Mouse (Mus musculus) left cerebral cortex, adult 2 months (tissue): ENCODE measurements at regions not wholly inside any gene's neighbourhood (a gene's known extent, or its start where the extent isn't known, plus 50 kb on each side); places are given as distances from the start of the nearest gene placed in this dataset.

Experiments
- DNase-seq, 2 experiments: peaks; one replicate each; pipeline ENCODE4 v3.0.0; 2021 to 2022; ENCODE audit warnings: low spot score in 2 of 2, mixed read lengths in 1 of 2; ENCODE audit errors: extremely low spot score in 1 of 2
- H3K27ac ChIP-seq: fragments of 200-600 bp; 2 replicates; pipeline ENCODE4 v1.8.1; 2022
- H3K4me3 ChIP-seq: fragments of 200-600 bp; 2 replicates; pipeline ENCODE4 v1.8.1; 2022
- CTCF ChIP-seq: fragments of 200-600 bp; IDR thresholded peaks from 2 replicates; pipeline ENCODE4 v1.8.1; 2022; ENCODE audit warnings: antibody characterized with exemption, mild to moderate bottlenecking, moderate library complexity
- intact Hi-C: fragments of 180-260 bp; cut with DNase I; formaldehyde crosslinking; loops from one replicate; pipeline ENCODE4 v1.15.1; 2025

DNA sequence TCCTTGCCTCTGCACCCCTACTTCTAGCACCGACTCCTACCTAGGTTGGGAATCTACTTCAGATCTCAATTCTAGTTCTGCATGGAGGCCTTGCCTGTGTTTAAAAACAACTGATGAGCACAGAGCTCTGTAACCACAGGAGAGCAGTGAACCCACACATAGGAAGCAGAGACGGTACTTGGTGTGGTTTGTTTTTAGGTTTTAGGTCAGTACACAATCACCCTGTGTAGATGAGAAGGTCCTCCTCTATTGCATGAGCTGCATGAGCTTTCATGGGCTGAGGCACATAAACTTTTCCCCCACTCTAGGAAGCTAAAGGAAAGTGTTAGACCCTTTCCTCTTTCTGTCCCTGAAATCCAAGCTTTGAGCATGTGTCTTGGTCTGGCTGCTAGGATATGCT lies 390.4 kb upstream of the Nrp1 start:
- intact Hi-C loops: no loop called here
- H3K27ac ChIP-seq: no peak overlapping the region
- no peak overlapping the region for H3K4me3 ChIP-seq
- TF ChIP-seq CTCF: no peak
- DNase-seq: no peak

DNA sequence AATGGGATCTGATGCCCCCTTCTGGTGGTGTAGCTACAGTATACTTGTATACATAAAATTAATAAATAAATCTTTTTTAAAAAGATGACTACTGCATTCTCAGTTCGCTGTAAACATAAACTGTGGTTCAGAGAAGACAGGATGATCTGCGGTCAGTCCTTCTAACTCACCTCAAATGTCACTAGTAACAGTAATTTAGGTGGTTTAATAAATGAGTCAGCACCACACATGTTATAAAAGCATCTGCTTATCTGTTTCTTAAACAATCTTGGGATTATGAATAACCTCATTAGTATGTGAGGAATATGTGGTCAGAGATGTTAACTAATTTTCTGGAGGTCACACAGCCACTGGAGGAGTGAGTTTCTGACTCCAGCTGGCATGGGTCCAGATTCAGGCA lies 385.2 kb upstream of the Nrp1 start:
- no peak; the same call in 1 of the 2 replicates for TF ChIP-seq CTCF
- no peak overlapping the region for H3K27ac ChIP-seq
- DNase-seq: no peak
- no peak overlapping the region for H3K4me3 ChIP-seq
- intact Hi-C loops: no loop called here

GRCm38 (mm10) chr8:127977746-127978145 lies 380.7 kb upstream of the Nrp1 start:
- Histone ChIP-seq H3K27ac (no peak overlapping the region), H3K4me3 (no peak overlapping the region)
- TF ChIP-seq CTCF: no peak
- intact Hi-C loops: no loop called here
- no peak for DNase-seq

GRCm38 (mm10) chr8:127979180-127980030 lies 379.0 kb upstream of the Nrp1 start:
- no peak for TF ChIP-seq CTCF
- H3K27ac ChIP-seq: no peak overlapping the region
- intact Hi-C loops: no loop called here
- DNase-seq: no peak
- H3K4me3 ChIP-seq: no peak overlapping the region

GRCm38 (mm10) chr8:127982165-127982564 lies 376.2 kb upstream of the Nrp1 start:
- H3K27ac ChIP-seq: no peak overlapping the region
- DNase-seq: no peak
- intact Hi-C loops: no loop called here
- no peak overlapping the region for H3K4me3 ChIP-seq
- TF ChIP-seq CTCF: no peak

GRCm38 (mm10) chr8:127985616-127986015 lies 372.8 kb upstream of the Nrp1 start:
- intact Hi-C loops: no loop called here
- TF ChIP-seq CTCF: no peak
- H3K4me3 ChIP-seq: no peak overlapping the region
- no peak overlapping the region for H3K27ac ChIP-seq
- no peak for DNase-seq

DNA sequence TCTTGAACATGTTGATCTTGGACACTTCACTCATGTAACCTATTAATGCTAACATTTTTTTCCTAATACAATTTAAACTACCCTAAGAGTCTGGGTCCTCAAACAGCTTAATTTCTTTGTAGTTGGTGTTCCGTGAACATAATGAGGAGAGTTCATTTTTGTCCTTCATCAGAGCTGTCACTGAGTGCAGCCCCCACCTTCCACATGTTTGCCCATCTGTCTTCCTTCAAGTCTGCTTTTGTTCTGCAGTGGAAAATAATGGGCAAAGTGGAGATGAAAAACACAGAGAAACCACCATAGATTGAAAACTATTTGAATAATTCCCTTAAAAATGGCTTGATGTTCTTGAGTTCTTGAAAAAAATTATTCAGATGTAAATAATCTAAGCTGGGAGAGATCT lies 369.5 kb upstream of the Nrp1 start:
- no peak for DNase-seq
- no peak for TF ChIP-seq CTCF
- intact Hi-C loops: no loop called here
- Histone ChIP-seq H3K27ac (no peak overlapping the region), H3K4me3 (no peak overlapping the region)

DNA sequence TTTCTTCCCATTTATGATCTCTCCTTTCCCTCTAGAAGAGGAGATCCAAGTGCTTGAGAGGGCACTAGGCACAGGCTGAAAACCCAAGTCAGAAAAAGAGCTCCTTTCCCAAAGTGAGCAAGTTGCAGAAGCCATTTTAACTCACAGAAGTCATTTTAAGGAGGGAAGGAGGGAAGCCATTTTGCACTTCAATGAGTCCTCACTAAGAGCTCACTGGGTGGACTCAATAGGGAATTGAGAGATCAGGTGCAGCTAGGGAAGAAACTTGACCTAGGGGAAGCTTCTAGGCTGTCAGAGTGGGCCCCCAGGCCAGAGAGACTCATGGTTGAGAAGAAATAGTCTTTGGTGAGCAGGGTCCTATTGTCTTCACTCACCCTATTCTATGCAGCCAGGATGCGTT lies 363.5 kb upstream of the Nrp1 start:
- no peak overlapping the region for H3K4me3 ChIP-seq
- no peak for DNase-seq
- intact Hi-C loops: no loop called here
- H3K27ac ChIP-seq: no peak overlapping the region
- no peak for TF ChIP-seq CTCF

- TF ChIP-seq CTCF: no peak
- DNase-seq: no peak
- Histone ChIP-seq H3K27ac (no peak overlapping the region), H3K4me3 (no peak overlapping the region)
- intact Hi-C loops: no loop called here
Observed at GRCm38 (mm10) chr8:127995490-127995889, 362.9 kb upstream of the Nrp1 start.

- Histone ChIP-seq H3K27ac (no peak overlapping the region), H3K4me3 (no peak overlapping the region)
- DNase-seq: no peak
- intact Hi-C loops: no loop called here
- no peak for TF ChIP-seq CTCF
Observed at GRCm38 (mm10) chr8:128002386-128002785, 356.0 kb upstream of the Nrp1 start.

DNA sequence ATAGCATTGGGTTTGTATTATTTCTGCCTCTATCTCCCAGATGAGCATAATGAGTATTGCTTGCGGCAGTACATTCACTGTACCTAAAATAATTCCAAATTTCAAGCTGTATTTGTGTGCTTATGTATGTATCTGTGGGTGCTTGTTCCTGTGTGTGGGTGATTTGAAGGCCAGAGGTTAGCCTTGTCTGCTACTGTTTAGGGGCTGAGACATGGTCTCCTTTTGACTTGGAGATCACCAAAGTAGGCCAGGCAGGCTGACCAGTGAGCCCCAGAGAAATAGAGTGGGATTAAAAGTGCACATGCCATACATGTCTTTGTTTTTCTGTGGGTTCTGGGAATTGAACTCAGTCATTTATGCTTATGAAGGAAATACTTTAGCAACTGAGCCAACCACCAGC lies 355.6 kb upstream of the Nrp1 start:
- no peak for DNase-seq
- TF ChIP-seq CTCF: no peak
- intact Hi-C loops: no loop called here
- H3K27ac ChIP-seq: no peak overlapping the region
- H3K4me3 ChIP-seq: no peak overlapping the region

- intact Hi-C loops: no loop called here
- no peak for TF ChIP-seq CTCF
- no peak for DNase-seq
- no peak overlapping the region for H3K4me3 ChIP-seq
- H3K27ac ChIP-seq: no peak overlapping the region
Observed at GRCm38 (mm10) chr8:128003385-128003784, 355.0 kb upstream of the Nrp1 start.

GRCm38 (mm10) chr8:128003881-128004286 lies 354.5 kb upstream of the Nrp1 start:
- DNase-seq: peak in 1 of 2 experiments; percentile 12
- no peak overlapping the region for H3K4me3 ChIP-seq
- TF ChIP-seq CTCF: no peak
- intact Hi-C loops: no loop called here
- no peak overlapping the region for H3K27ac ChIP-seq
